Mouse (Mus musculus) bone marrow macrophage, adult 2 months (primary cell): ENCODE results near the gene Csf1.

Experiments
- CTCF ChIP-seq: IDR thresholded peaks from 2 replicates; pipeline ENCODE4 v1.5.1; 2012; ENCODE audit warnings: low read depth, mild to moderate bottlenecking, low read length, moderate library complexity
- POLR2A ChIP-seq: IDR thresholded peaks from 2 replicates; pipeline ENCODE4 v1.6.1; 2012; ENCODE audit warnings: mild to moderate bottlenecking, low read depth, low read length, borderline replicate concordance

GRCm38 (mm10) chr3:107755702-107756480, 4.4 kb downstream of the Csf1 start:
- no peak for TF ChIP-seq POLR2A
- TF ChIP-seq CTCF, result no peak
